Mouse (Mus musculus) cerebellum, postnatal 25 days (tissue): ENCODE measurements around the gene Bcar3.
"Not testable (repeated sequence)": the region's sequence is repeated elsewhere in the genome, so short reads cannot be mapped to it uniquely, and the experiment has no call there.

Source experiments
- DNase-seq, 2 experiments: peaks; one replicate each; pipeline ENCODE4 v3.0.0; 2021; ENCODE audit warnings: mixed read lengths in 2 of 2

Bcar3 gene

GRCm38 (mm10) chr3:122293954-122294850 lies at the start of gene Bcar3:
Gene Bcar3 (plus strand): TSS chr3:122294136.
- DNase-seq = peak; percentile 91 to 93

GRCm38 (mm10) chr3:122244759-122245158 lies 49.2 kb upstream of the Bcar3 start:
- DNase-seq = no peak

- peak; percentile 95 to 96 for DNase-seq
Observed at GRCm38 (mm10) chr3:122245215-122245877, 48.6 kb upstream of the Bcar3 start, which contains the start of gene Gclm. Gene Gclm (plus strand): TSS chr3:122245557.

- DNase-seq = peak in 1 of 2 experiments; percentile 74
Observed at GRCm38 (mm10) chr3:122245878-122246332, 48.0 kb upstream of the Bcar3 start.

GRCm38 (mm10) chr3:122246406-122246805 lies 47.5 kb upstream of the Bcar3 start:
- DNase-seq = peak in 1 of 2 experiments; percentile 25

GRCm38 (mm10) chr3:122246986-122247767 lies 46.8 kb upstream of the Bcar3 start:
- peak; percentile 51 to 60 for DNase-seq

- no peak for DNase-seq
Observed at GRCm38 (mm10) chr3:122247768-122248100, 46.2 kb upstream of the Bcar3 start.

GRCm38 (mm10) chr3:122252466-122253253 lies 41.3 kb upstream of the Bcar3 start:
- DNase-seq = peak in 1 of 2 experiments; percentile 27

GRCm38 (mm10) chr3:122254050-122254449 lies 39.9 kb upstream of the Bcar3 start:
- DNase-seq = not testable (repeated sequence)

GRCm38 (mm10) chr3:122269986-122270385 lies 23.9 kb upstream of the Bcar3 start:
- no peak for DNase-seq

- not testable (repeated sequence) for DNase-seq
Observed at GRCm38 (mm10) chr3:122272565-122272964, 21.4 kb upstream of the Bcar3 start.

GRCm38 (mm10) chr3:122273407-122274240 lies 20.3 kb upstream of the Bcar3 start:
- DNase-seq = no peak

GRCm38 (mm10) chr3:122274241-122275024 lies 19.5 kb upstream of the Bcar3 start, which contains the start of gene Dnttip2:
Gene Dnttip2 (plus strand): TSS chr3:122274388.
- peak; percentile 95 for DNase-seq

GRCm38 (mm10) chr3:122275111-122275510 lies 18.8 kb upstream of the Bcar3 start:
- DNase-seq = no peak

- DNase-seq = no peak
Observed at GRCm38 (mm10) chr3:122287195-122287594, 6.7 kb upstream of the Bcar3 start.

GRCm38 (mm10) chr3:122288613-122289195 lies 5.2 kb upstream of the Bcar3 start:
- DNase-seq = no peak

- DNase-seq = not testable (repeated sequence)
Observed at GRCm38 (mm10) chr3:122289344-122289743, 4.6 kb upstream of the Bcar3 start.

GRCm38 (mm10) chr3:122290696-122291095 lies 3.2 kb upstream of the Bcar3 start:
- no peak for DNase-seq

GRCm38 (mm10) chr3:122291828-122292227 lies 2.1 kb upstream of the Bcar3 start:
- DNase-seq = no peak
